In the genomic region with DNA sequence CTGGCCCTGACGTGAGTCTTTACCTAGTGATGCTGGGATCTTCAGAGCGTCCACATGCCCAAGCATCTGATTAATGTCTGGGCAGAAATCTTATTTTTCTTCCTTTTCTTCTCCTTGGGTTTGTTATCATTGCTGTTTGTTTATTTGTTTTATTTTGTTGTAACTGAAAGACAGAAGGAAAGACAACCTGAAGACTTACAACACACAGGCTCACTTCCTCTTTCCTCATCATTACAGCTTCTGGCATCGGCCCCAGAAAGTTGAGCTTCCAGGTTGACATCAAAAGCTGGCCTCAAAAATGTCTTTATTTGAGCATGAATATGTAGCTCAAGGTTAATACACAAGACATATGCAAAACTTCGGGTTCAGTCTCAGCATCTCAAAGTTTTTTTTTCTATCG, we compare ENCODE assay signal across 6 mouse cellular contexts.
DNase-seq lines count a peak whose midpoint lies in the region; ATAC-seq and TF ChIP-seq lines count a peak whose summit lies in the region.
"Not testable (repeated sequence)": the region's sequence is repeated elsewhere in the genome, so short reads cannot be mapped to it uniquely, and the experiment has no call there.

No protein-coding gene starts in this region.

- not testable (repeated sequence) for H3K9me3 ChIP-seq in MEL (replicated peaks; ENCODE audit: insufficient read depth, low read length)

- peak in 1 of 2 experiments; percentile 54; a peak in 1 of 4 replicates for TF ChIP-seq EP300 in MEL (IDR thresholded peaks at IDR 0.05; ENCODE audit: low read depth in 1 of 2, low read length in 2 of 2)

- TF ChIP-seq RAD21 in MEL (IDR thresholded peaks at IDR 0.05; ENCODE audit: low read depth, low read length): not testable (repeated sequence)

- not testable (repeated sequence) for H3K27me3 ChIP-seq in MEL (ENCODE audit: control insufficient read depth in 1 of 2, insufficient read depth in 2 of 2, low read length in 2 of 2)

- H3K4me1 ChIP-seq in MEL (ENCODE audit: control insufficient read depth in 1 of 2, insufficient read depth in 2 of 2, low read length in 2 of 2): not testable (repeated sequence)

- not testable (repeated sequence) for H3K27ac ChIP-seq in MEL (ENCODE audit: control insufficient read depth, low read depth, low read length)

- H3K9ac ChIP-seq in MEL (ENCODE audit: control insufficient read depth, low read depth, low read length, poor library complexity, severe bottlenecking): not testable (repeated sequence)

- not testable (repeated sequence) for TF ChIP-seq POLR2A in MEL (IDR thresholded peaks at IDR 0.05; ENCODE audit: control insufficient read depth in 1 of 2, insufficient read depth in 1 of 2, low read depth in 1 of 2, low read length in 2 of 2, poor library complexity in 1 of 2)

- not testable (repeated sequence) for TF ChIP-seq CTCF in MEL (IDR thresholded peaks at IDR 0.05 in 2 of 3, conservative IDR thresholded peaks at IDR 0.05 in 1 of 3; ENCODE audit: control insufficient read depth in 1 of 3, insufficient read depth in 1 of 3, low read depth in 2 of 3, low read length in 3 of 3, poor library complexity in 1 of 3, severe bottlenecking in 1 of 3)

- DNase-seq in A20 (ENCODE audit: low read depth, low spot score) (peak; percentile 58), MEL (ENCODE audit: low read depth, low spot score) (peak; percentile 79), MEL-GATA-1-ER (ENCODE audit: extremely low read depth, low read depth) (peak; percentile 5)

- not testable (repeated sequence) for H3K79me2 ChIP-seq in MEL (ENCODE audit: control insufficient read depth, insufficient read depth, low read length, poor library complexity)

- ATAC-seq in common myeloid progenitor, adult 5-6 weeks (replicated peaks; ENCODE audit: low read depth, poor library complexity, severe bottlenecking): 0 out of 2 replicates have a peak, but pooled peaks have one; percentile 45
- ATAC-seq in granulocyte monocyte progenitor cell, adult 5-6 weeks (replicated peaks; ENCODE audit: poor library complexity, severe bottlenecking): peak; percentile 52; the same call in 1 of the 2 replicates
- ATAC-seq in megakaryocyte progenitor cell, adult 5-6 weeks (replicated peaks; ENCODE audit: poor library complexity): peak; percentile 57

- not testable (repeated sequence) for H3K36me3 ChIP-seq in MEL (ENCODE audit: control insufficient read depth in 1 of 2, insufficient read depth in 2 of 2, low read length in 2 of 2)

- peak overlapping the region; percentile 40 to 50; a peak in 3 of 4 replicates for H3K4me3 ChIP-seq in MEL (ENCODE audit: control insufficient read depth in 1 of 2, insufficient read depth in 1 of 2, low read depth in 2 of 2, low read length in 2 of 2)

Comparison
In these comparisons a context has a peak if more than half of its experiments do, and no peak if none do; other contexts are left out.
1. DNase-seq: peak in every context shown above with its lines; median percentile 79 in MEL; 58 in A20; 5 in MEL-GATA-1-ER.